Mouse (Mus musculus) G1E (cell line): ENCODE data around the gene Ccni.

ENCODE experiments used
- CTCF ChIP-seq: IDR thresholded peaks from 2 replicates; pipeline ENCODE4 v1.5.1; 2012; ENCODE audit warnings: low read depth, low read length, inconsistent platforms, mixed read lengths
- GATA1 ChIP-seq: IDR thresholded peaks from 2 replicates; pipeline ENCODE4 v1.6.1; 2012; ENCODE audit warnings: borderline replicate concordance, low read length, inconsistent platforms, mixed read lengths

- TF ChIP-seq CTCF (no peak), GATA1 (no peak)
These were observed 65.5 kb downstream of the Ccni start for GRCm38 (mm10) chr5:93140747-93141146.
